Mouse (Mus musculus): ENCODE measurements around the gene Scgb2b7.
"Not testable (repeated sequence)": the region's sequence is repeated elsewhere in the genome, so short reads cannot be mapped to it uniquely, and the experiment has no call there.

The Scgb2b7 gene

DNA sequence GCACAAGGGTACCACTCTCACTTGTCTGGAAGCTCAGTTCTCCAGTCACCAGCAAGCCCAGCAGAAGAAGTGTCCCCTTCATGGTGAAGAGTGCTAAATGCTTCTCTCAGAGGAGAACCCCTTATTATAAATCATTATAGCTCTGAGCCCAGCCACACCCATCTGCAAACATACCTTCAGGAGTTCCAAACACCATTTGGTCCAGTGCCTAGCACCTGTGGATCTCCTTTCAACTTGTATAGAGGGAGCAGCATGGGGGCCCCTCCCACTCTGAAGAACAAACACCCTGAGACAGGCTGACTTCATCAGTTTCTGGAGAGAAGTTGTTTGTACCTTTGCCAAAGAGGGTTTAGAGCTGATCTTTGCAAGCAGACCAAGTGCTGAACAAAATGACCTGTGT is at the start of gene Scgb2b7:
Gene Scgb2b7, minus strand, starts transcription at position 101 of the 400 bp plus-strand sequence.
- not testable (repeated sequence) for DNase-seq

DNA sequence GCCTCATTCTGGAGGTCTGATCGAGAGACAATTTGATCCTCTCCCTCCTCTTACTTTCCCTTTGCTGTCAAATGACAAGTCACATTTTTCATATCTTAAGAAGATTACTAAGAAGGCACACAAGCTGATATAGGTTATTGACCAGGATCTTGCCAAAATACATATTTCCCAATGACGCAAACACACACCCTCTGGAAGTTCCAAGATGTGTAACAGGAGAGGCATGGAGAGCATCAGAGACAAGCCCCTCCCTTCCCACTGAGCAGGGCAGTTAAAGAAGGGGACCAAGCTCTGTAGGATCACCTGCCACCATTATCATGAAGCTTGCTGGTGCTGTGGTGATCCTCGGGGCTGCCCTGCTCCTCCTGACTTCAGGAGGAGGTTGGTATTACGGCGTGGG is 6.8 kb upstream of the Scgb2b7 start, which contains the start of gene Scgb1b7:
Gene Scgb1b7, plus strand, starts transcription at position 301 of the 400 bp plus-strand sequence.
- not testable (repeated sequence) for DNase-seq
